Mouse (Mus musculus) mammary gland, adult 2 months (tissue): ENCODE measurements around the gene Trabd. TPM values are rescaled to one million over a fixed set of nuclear protein-coding genes. Genes with fewer than 3 reads are reported as not detected.

ENCODE experiments used
- polyA plus RNA-seq: library from polyadenylated mRNA; depleted of rRNA; stranded (reverse); fragments of >200 nt; gene quantifications from 2 replicates; pipeline ENCODE4 v1.2.3, GENCODE M21; 2012; ENCODE audit warnings: low replicate concordance; rRNA removed

Trabd gene
- 45.0 and 62.8 TPM in 2 replicates for polyA plus RNA-seq

DNA sequence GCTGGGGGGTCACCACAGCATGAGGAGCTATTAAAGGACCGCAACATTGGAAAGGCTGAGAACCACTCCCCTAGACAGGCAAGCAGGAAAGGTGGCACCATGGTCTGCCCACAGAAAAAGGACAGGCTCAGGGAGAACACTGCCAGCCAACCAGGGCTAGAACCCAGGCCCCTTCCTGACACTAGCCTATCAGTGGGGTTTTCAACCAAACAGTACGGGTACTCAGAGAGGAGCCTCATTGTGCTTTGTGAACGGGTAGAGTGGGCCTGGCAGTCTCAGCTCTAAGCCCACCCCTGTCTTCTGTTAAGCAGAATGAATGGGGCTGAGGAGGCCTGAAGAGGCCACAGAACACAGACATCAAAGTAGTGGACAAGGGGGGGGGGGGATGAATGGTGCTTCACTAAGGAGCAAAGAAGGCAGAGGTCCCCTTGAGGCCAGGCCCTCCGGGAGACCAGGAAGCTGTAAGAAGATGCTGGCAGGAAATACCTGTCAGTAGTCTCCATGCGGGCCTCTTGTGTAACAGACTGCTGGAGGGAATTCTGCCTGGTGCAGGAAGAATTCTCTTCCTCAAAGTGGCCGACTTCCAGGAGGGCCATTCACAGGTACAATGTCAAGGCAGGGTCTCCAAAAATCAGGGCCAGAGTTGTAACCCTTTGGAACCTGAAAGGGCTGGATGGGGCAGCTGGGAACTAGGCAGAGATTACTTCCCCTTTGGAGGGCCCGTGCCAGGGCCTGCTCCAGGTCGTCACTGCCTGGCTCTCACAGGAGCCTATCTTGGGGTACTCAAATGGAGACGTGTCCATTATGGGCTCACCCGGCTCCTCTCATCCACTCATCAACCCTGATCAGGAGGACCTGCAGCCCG is at the start of gene Trabd:
Gene Trabd, plus strand, starts transcription at position 512 of the 865 bp plus-strand sequence.

GRCm38 (mm10) chr15:89059161-89059931 is 15.6 kb upstream of the Trabd start, which contains the start of gene Panx2:
TSS of gene Panx2 (plus strand) at chr15:89059734.

DNA sequence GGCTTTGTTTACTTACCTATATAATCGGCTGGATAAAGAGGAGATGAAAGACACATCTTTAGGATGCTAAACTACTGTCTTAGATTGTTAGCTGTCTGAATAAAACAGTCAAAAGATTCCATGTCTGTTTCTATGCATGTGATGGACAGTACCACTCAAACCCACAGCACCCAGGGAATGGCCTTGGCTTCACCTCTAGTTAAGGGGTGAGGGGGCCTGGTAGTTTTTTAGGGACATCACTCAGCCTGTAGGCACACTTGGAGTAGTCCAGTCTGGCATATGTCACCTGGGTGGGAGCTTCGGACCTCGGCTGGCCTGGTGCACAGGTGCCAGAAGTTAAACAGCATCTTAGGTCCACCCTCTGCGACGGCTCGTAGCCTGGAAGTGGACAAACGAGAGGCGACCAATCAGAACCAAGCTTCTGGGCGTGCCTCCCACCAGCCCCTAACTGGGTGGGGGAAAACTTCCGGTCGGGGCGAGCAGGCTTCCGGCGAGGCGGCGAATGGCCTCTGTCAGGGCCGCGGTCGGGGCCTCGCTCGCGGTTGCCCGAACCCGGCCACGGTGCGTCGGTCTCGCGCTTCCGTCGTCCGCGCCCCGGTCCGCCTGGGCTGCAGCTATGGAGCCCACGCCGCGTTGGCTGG is 13.8 kb downstream of the Trabd start, which contains the start of gene Selenoo:
Gene Selenoo, plus strand, starts transcription at position 478 of the 641 bp plus-strand sequence.

DNA sequence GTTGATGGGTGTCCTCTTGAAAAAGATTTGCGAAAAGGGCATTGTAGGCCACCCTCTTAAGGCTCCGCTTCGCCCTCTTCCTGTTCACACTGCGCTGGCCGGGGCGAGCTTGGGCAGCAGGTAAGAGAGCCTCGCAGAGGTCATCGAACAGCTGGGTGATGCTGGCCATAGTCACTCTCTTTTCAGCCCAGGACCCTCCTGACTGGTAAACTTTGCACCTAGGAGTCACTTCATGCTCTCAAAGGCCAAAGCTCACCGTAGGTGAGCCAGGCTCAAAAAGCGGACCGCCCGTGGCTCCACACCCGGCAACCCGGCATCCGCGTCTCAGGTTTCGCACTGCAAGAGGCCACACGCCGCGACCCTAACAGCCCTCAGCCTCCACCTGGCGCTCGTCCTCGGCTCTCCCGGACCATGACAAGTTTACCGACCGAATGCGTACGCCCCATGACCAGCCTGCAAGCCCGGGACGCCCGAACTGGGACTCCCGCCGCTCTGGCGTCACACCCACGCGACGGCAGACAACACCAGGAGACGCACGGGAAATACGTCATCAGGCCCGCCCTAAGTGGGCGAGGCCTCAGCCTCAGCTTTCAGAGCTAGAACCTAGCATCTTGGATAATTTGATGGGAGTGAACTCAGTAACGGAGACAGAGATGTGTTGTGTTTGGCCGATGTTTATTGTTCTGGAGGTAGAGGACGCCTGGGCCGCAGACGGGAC is 47.9 kb downstream of the Trabd start, which contains the start of gene Tubgcp6:
Gene Tubgcp6, minus strand, starts transcription at position 464 of the 718 bp plus-strand sequence.

DNA sequence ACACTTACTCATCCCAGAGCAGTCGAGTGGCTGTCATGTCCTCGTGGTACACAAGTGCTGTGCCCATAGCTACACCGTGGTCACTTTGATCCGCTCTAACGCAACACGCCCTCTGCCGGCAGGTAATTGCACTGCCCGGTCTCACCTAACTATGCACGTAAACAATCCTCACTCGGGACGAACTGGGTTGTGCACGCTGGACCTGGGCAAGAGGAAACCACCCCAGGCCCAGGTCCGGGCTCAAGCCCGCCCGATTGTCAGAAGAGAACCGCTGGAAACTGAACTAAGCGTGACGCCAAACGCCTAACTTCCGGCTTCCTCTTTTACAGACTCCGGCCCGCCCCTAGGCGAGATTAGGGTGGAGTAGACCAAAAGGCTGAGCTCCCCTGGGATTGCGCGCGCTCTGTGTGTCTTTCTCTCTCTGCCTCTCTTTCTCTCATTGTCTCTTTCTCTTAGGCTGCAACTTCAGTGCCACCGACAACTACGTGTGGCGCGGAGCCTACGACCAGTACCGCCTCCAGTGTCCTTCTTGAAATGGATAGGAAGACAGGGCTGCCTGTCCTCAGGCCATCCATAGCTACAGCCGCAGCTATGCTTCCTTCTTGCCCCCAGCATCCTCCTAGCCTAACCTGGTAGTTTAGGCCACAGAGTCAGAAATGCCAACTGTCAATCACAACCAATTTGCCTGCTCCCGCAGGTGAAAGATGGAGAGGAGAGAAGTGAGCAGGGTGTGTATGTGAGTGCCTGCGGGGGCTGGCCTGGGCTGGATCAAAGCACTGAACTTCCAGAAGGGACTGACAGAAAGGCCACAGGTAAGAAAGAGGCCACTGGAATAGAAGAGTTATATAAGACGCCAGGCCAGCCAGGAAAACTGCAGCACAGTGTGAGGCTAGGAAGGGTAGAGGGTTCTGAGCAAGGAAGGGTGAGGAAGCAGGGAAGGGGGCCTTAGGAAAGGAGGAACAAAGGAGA is 53.7 kb downstream of the Trabd start, which contains the start of gene Hdac10:
Gene Hdac10, minus strand, starts transcription at position 319 of the 969 bp plus-strand sequence.

Other genes with a start within 250 kb of the Trabd start
- gene Pim3, start 212.9 kb upstream of the Trabd start, polyA plus RNA-seq: 32.9 and 70.2 TPM in 2 replicates
- gene Ttll8, start 120.7 kb upstream of the Trabd start, polyA plus RNA-seq: not detected in 2 replicates
- gene Mlc1, start 96.1 kb upstream of the Trabd start, polyA plus RNA-seq: 0.39 and 0.61 TPM in 2 replicates
- not detected in 2 replicates for gene Mov10l1, start 92.2 kb upstream of the Trabd start, polyA plus RNA-seq
- 0.33 and 0.56 TPM in 2 replicates for gene Panx2, start 15.4 kb upstream of the Trabd start, polyA plus RNA-seq
- gene Selenoo, start 14.0 kb downstream of the Trabd start, polyA plus RNA-seq: 52.7 and 67.8 TPM in 2 replicates
- gene Tubgcp6, start 48.0 kb downstream of the Trabd start, polyA plus RNA-seq: 33.0 and 35.5 TPM in 2 replicates
- 57.4 and 63.6 TPM in 2 replicates for gene Hdac10, start 53.6 kb downstream of the Trabd start, polyA plus RNA-seq
- 14.0 and 43.9 TPM in 2 replicates for gene Mapk12, start 65.6 kb downstream of the Trabd start, polyA plus RNA-seq
- gene Mapk11, start 74.5 kb downstream of the Trabd start, polyA plus RNA-seq: 15.6 and 21.0 TPM in 2 replicates
- gene Plxnb2, start 105.7 kb downstream of the Trabd start, polyA plus RNA-seq: 106 and 146 TPM in 2 replicates
- gene Dennd6b, start 121.4 kb downstream of the Trabd start, polyA plus RNA-seq: 23.7 and 25.8 TPM in 2 replicates
- 133 and 457 TPM in 2 replicates for gene Ppp6r2, start 136.4 kb downstream of the Trabd start, polyA plus RNA-seq
- gene Sbf1, start 240.2 kb downstream of the Trabd start, polyA plus RNA-seq: 309 and 314 TPM in 2 replicates
- 1.6 and 3.6 TPM in 2 replicates for gene Adm2, start 247.6 kb downstream of the Trabd start, polyA plus RNA-seq